Mouse (Mus musculus): ENCODE data around the gene Fam219a.

Gene Fam219a

GRCm38 (mm10) chr4:41470051-41470683, 99.2 kb downstream of the Fam219a start:
- no peak for DNase-seq

DNA sequence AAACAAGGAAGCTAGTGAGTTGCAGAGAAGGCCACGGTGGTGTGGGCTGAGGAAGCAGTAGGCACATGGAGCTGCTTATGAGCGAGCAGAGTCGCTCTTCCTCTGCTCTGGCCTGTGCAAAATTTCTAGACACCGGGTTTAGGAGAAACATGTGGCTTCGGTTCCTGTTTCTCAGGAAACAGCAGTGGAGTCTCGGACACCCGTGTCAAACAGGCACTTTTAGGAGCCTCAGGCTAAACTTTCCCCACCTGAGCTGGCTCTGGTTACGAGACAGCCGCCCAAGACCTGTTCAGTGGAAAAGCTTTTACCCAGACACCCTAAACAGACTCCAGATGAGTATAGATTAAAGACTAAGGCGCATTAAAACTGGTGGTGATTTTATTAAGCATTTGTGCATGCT, 100.1 kb downstream of the Fam219a start:
- DNase-seq: no peak

DNA sequence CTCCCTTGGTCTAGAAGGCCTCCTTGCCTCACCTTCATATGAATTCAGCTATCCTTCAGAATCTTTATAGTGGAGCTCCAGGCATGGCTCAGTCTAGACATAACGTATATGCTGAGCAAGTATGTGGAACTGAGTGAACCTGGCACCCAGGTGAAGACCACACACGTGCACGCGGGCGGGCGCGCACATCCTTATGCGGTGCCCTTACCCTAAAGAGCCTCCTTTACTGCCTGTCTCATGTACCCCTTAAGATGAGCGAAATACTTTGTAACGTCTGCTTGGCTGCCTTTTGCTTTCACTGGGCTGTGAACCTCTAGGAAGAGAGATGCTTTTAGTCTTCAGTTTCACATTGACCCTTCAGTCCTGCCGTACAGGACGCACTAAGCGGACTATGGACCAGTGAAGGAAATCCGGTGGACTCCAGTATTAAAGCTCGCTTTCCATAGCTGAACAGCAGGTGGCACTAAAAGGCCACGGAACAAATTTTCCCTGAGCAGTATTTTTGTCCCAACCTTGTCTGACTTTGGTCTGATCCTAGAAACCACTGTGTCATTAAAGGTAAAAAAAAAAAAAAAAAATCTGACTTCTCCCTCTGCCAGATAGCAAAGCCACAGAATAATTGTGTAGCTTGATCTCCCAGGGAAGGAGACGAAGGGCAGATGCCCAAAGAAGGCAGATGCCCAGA, 100.8 kb downstream of the Fam219a start:
- DNase-seq: peak; percentile 60

Measured in right cerebral cortex, postnatal 4 days (tissue).